Mouse (Mus musculus) neural tube, embryonic 13.5 days (tissue): ENCODE results near the gene Mapkapk3. TPM values are rescaled to one million over a fixed set of nuclear protein-coding genes. Genes with fewer than 3 reads are reported as not detected.

Experiments used
- ATAC-seq: fragments of 200-750 bp; cut with Nextera tagmentation; 2 replicates; pipeline ENCODE4 v1.8.0; 2017; ENCODE audit warnings: low read depth, mild to moderate bottlenecking, moderate TSS enrichment, moderate library complexity
- H3K27ac ChIP-seq: fragments of 300-500 bp; sonication (generic); replicated peaks from 2 replicates; pipeline ENCODE4 v1.5.1; 2015; ENCODE audit warnings: moderate library complexity, mild to moderate bottlenecking, inconsistent platforms
- H3K27me3 ChIP-seq: fragments of 300-500 bp; sonication (generic); 2 replicates; pipeline ENCODE4 v1.6.1; 2015; ENCODE audit warnings: mild to moderate bottlenecking, inconsistent platforms
- H3K36me3 ChIP-seq: fragments of 300-500 bp; sonication (generic); 2 replicates; pipeline ENCODE4 v1.6.1; 2015; ENCODE audit warnings: mild to moderate bottlenecking, inconsistent platforms
- H3K4me1 ChIP-seq: fragments of 300-500 bp; sonication (generic); replicated peaks from 2 replicates; pipeline ENCODE4 v1.6.1; 2015; ENCODE audit warnings: inconsistent platforms
- H3K4me2 ChIP-seq: fragments of 300-500 bp; sonication (generic); 2 replicates; pipeline ENCODE4 v1.6.1; 2015; ENCODE audit warnings: inconsistent platforms, mild to moderate bottlenecking, moderate library complexity
- H3K4me3 ChIP-seq: fragments of 300-500 bp; sonication (generic); 2 replicates; pipeline ENCODE4 v1.5.1; 2015; ENCODE audit warnings: mild to moderate bottlenecking, inconsistent platforms
- H3K9ac ChIP-seq: fragments of 300-500 bp; sonication (generic); 2 replicates; pipeline ENCODE4 v1.6.1; 2015; ENCODE audit warnings: moderate library complexity, mild to moderate bottlenecking, inconsistent platforms
- H3K9me3 ChIP-seq: fragments of 300-500 bp; sonication (generic); 2 replicates; pipeline ENCODE4 v1.6.1; 2016; ENCODE audit warnings: inconsistent platforms
- WGBS: fragments of 180-500 bp; shearing (Covaris S2); methylation state at CpG from one replicate; pipeline ENCODE4 v1.1.7; 2015; 5-methylcytosine and 5-hydroxymethylcytosine counted together
- microRNA-seq: library from miRNA; unstranded; fragments of <30 nt; microRNA quantifications from one replicate; pipeline ENCODE4, GENCODE M21; 2016
- polyA plus RNA-seq: library from polyadenylated mRNA; unstranded; fragments of >200 nt; fragmentation: Nextera tagmentation; extraction: Ambion mirVana; gene quantifications from 2 replicates; pipeline ENCODE4 v1.2.1, GENCODE M21; 2015

Gene Mapkapk3
- polyA plus RNA-seq, 1 experiment from 2014 or later = 1.8 TPM

DNA sequence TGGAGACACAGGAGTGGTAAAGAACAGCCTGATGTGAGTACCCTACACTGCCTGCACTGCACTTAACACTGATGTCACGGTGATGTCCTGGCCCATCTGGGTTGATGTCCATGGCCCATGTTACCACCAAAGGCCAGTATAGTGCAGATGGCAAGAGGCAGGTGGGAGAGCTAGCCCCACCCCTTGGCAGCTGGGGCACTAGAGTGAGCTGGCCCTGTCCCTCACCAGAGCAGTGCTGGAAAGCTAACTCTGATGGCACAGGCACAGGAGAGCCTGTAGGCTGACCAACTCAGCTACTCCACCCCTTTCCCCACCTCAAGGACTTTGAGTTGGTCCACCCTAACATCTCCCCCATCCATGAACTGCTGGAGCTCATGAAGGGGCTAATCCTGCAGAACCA is 65.1 kb downstream of the Mapkapk3 start:
- Histone ChIP-seq H3K9ac (no peak overlapping the region), H3K9me3 (no peaks in the 10 kb centered on the region), H3K4me1 (no peaks in the 10 kb centered on the region), H3K4me2 (no peak overlapping the region), H3K27me3 (peaks cover 7% of the 10 kb centered on the region; the same call in 1 of the 2 replicates), H3K36me3 (no peaks in the 10 kb centered on the region), H3K27ac (no peak overlapping the region), H3K4me3 (no peak overlapping the region)
- WGBS = 90% methylated on average over 1 of the region's 1 CpGs
- no peak for ATAC-seq

Small RNA genes lying within 50 kb of the gene (microRNA-seq; reads per million reads assigned to microRNA genes)
- gene Gm22238 = not detected

Other genes starting within 250 kb of the Mapkapk3 start
- gene Dock3, start 58.0 kb downstream of the Mapkapk3 start, polyA plus RNA-seq = 14.6 TPM in 2 replicates
- gene Cish, start 6.1 kb upstream of the Mapkapk3 start, polyA plus RNA-seq = 8.7 and 9.2 TPM in 2 replicates
- gene Hemk1, start 48.5 kb upstream of the Mapkapk3 start, polyA plus RNA-seq = 13.0 and 15.0 TPM in 2 replicates
- gene 6430571L13Rik, start 50.7 kb upstream of the Mapkapk3 start, polyA plus RNA-seq = 6.4 and 6.5 TPM in 2 replicates
- gene Cacna2d2, start 109.7 kb upstream of the Mapkapk3 start, polyA plus RNA-seq = 8.1 and 8.6 TPM in 2 replicates
- 43.4 and 44.4 TPM in 2 replicates for gene Tmem115, start 244.1 kb upstream of the Mapkapk3 start, polyA plus RNA-seq